Mouse (Mus musculus) myocyte (in vitro differentiated cells): ENCODE data around the gene Gpr180. TPM values are rescaled to one million over a fixed set of nuclear protein-coding genes. Genes with fewer than 3 reads are reported as not detected.

Experiments used
- H3K27me3 ChIP-seq: one replicate; pipeline ENCODE4 v1.6.1; 2011; ENCODE audit not compliant: control insufficient read depth, insufficient read depth, insufficient read length
- H3K36me3 ChIP-seq: one replicate; pipeline ENCODE4 v1.6.1; 2011; ENCODE audit not compliant: control insufficient read depth, insufficient read depth
- H3K4me2 ChIP-seq: one replicate; pipeline ENCODE4 v1.6.1; 2011; ENCODE audit warnings: low read depth, control low read depth
- H3K4me3 ChIP-seq: one replicate; pipeline ENCODE4 v1.5.1; 2011; ENCODE audit warnings: mild to moderate bottlenecking, control low read depth, moderate library complexity
- H3K79me2 ChIP-seq: one replicate; pipeline ENCODE4 v1.6.1; 2011; ENCODE audit not compliant: control insufficient read depth, insufficient read depth
- H3ac ChIP-seq: one replicate; pipeline ENCODE4 v1.6.1; 2011; ENCODE audit not compliant: control insufficient read depth, insufficient read length
- CEBPB ChIP-seq: IDR thresholded peaks from 2 replicates; pipeline ENCODE4 v1.6.1; 2011; ENCODE audit warnings: mild to moderate bottlenecking, moderate library complexity; ENCODE audit not compliant: poor library complexity, insufficient read depth, severe bottlenecking
- E2F4 ChIP-seq: IDR thresholded peaks from one replicate; pipeline ENCODE4 v1.6.1; 2011; ENCODE audit warnings: mild to moderate bottlenecking, control low read depth, moderate library complexity; ENCODE audit not compliant: insufficient read depth
- MAX ChIP-seq: IDR thresholded peaks from one replicate; pipeline ENCODE4 v1.6.1; 2011; ENCODE audit warnings: low read depth, mild to moderate bottlenecking, control low read depth
- MYOD1 ChIP-seq, 3 experiments: IDR thresholded peaks; one replicate each; pipeline ENCODE4 v1.6.1; 2011; ENCODE audit warnings: control low read depth in 2 of 3, low read depth in 2 of 3, mild to moderate bottlenecking in 2 of 3, moderate library complexity in 1 of 3; ENCODE audit not compliant: insufficient read length in 2 of 3, control insufficient read depth in 1 of 3
- MYOG ChIP-seq, 3 experiments: IDR thresholded peaks; one replicate each; pipeline ENCODE4 v1.6.1; 2011; ENCODE audit warnings: control low read depth in 2 of 3, low read depth in 2 of 3, mild to moderate bottlenecking in 2 of 3; ENCODE audit not compliant: insufficient read length in 2 of 3, control insufficient read depth in 1 of 3, insufficient read depth in 1 of 3
- POLR2A ChIP-seq: IDR thresholded peaks from one replicate; pipeline ENCODE4 v1.6.1; 2011; ENCODE audit warnings: low read depth, mild to moderate bottlenecking, control low read depth, moderate library complexity; ENCODE audit not compliant: insufficient read length
- POLR2AphosphoS2 ChIP-seq: IDR thresholded peaks from one replicate; pipeline ENCODE4 v1.6.1; 2011; ENCODE audit warnings: low read depth, control low read depth; ENCODE audit not compliant: insufficient read length
- REST ChIP-seq: IDR thresholded peaks from one replicate; pipeline ENCODE4 v1.6.1; 2011; ENCODE audit warnings: mild to moderate bottlenecking, control low read depth, moderate library complexity; ENCODE audit not compliant: insufficient read depth, insufficient read length
- SRF ChIP-seq: IDR thresholded peaks from one replicate; pipeline ENCODE4 v1.6.1; 2011; ENCODE audit warnings: low read depth; ENCODE audit not compliant: control insufficient read depth, insufficient read length
- TCF12 ChIP-seq: IDR thresholded peaks from one replicate; pipeline ENCODE4 v1.6.1; 2011; ENCODE audit warnings: mild to moderate bottlenecking, control low read depth; ENCODE audit not compliant: poor library complexity, insufficient read depth, severe bottlenecking
- TCF3 ChIP-seq: IDR thresholded peaks from one replicate; pipeline ENCODE4 v1.6.1; 2011; ENCODE audit warnings: low read depth, control low read depth; ENCODE audit not compliant: insufficient read length
- USF1 ChIP-seq: IDR thresholded peaks from one replicate; pipeline ENCODE4 v1.6.1; 2011; ENCODE audit warnings: low read depth, mild to moderate bottlenecking, control low read depth, moderate library complexity
- polyA plus RNA-seq: library from polyadenylated mRNA; unstranded; fragments of >200 nt; fragmentation: generic; extraction: Trizol; gene quantifications from one replicate; pipeline ENCODE4 v1.2.1, GENCODE M21; 2012; ENCODE audit warnings: missing spikeins

Gpr180 gene
- polyA plus RNA-seq, 1 experiment, result 15.8 TPM

DNA sequence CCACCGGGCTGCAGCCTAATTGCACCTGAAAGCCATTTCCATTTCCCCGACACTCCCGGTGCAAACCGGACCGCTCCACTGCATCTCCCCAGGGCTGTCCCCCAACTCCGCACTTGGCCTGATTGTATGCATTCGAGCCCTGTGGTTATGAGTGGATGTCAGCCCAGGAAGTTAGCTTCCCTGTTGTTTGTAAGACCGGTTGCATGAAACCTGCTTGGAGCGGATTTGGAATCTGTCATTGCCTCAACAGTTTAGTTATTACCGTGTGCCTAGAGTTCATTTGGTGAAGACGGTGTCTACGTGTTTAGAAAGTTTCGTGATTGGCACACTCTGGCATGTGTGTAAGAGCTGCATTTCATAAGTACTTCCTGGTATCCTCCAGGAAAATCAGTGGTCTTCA, 529 bp downstream of the Gpr180 start:
- peak overlapping the region; percentile 36 for H3K4me3 ChIP-seq
- no peaks in the 10 kb centered on the region for H3K27me3 ChIP-seq
- H3ac ChIP-seq, result peak overlapping the region; percentile 89
- TF ChIP-seq SRF (no peak), TCF3 (no peak), E2F4 (no peak), POLR2AphosphoS2 (no peak), MYOG (IDR thresholded peaks at IDR 0.05; ENCODE audit: control insufficient read depth in 1 of 3, insufficient read depth in 1 of 3, insufficient read length in 2 of 3, low read depth in 2 of 3) (no peak), TCF12 (no peak), POLR2A (no peak), REST (no peak), CEBPB (no peak), MYOD1 (IDR thresholded peaks at IDR 0.05; ENCODE audit: control insufficient read depth in 1 of 3, insufficient read length in 2 of 3, low read depth in 2 of 3) (no peak), USF1 (no peak)
- no peaks in the 10 kb centered on the region for H3K36me3 ChIP-seq
- H3K79me2 ChIP-seq, result peaks cover under 1% of the 10 kb centered on the region
- peak overlapping the region; percentile 93 for H3K4me2 ChIP-seq

GRCm38 (mm10) chr14:118142283-118142682, 5.3 kb downstream of the Gpr180 start:
- H3K27me3 ChIP-seq, result no peaks in the 10 kb centered on the region
- no peaks in the 10 kb centered on the region for H3K79me2 ChIP-seq
- H3ac ChIP-seq, result no peak overlapping the region
- no peak overlapping the region for H3K4me2 ChIP-seq
- no peak for TF ChIP-seq MYOD1 (IDR thresholded peaks at IDR 0.05; ENCODE audit: control insufficient read depth in 1 of 3, insufficient read length in 2 of 3, low read depth in 2 of 3)
- no peak for TF ChIP-seq POLR2AphosphoS2
- TF ChIP-seq MYOG (IDR thresholded peaks at IDR 0.05; ENCODE audit: control insufficient read depth in 1 of 3, insufficient read depth in 1 of 3, insufficient read length in 2 of 3, low read depth in 2 of 3), result no peak
- no peak for TF ChIP-seq TCF3
- TF ChIP-seq E2F4, result no peak
- TF ChIP-seq SRF, result no peak
- TF ChIP-seq CEBPB, result no peak
- TF ChIP-seq TCF12, result no peak
- TF ChIP-seq USF1, result no peak
- no peak for TF ChIP-seq POLR2A
- no peak for TF ChIP-seq REST
- no peak for TF ChIP-seq MAX
- H3K36me3 ChIP-seq, result no peaks in the 10 kb centered on the region
- H3K4me3 ChIP-seq, result no peak overlapping the region

DNA sequence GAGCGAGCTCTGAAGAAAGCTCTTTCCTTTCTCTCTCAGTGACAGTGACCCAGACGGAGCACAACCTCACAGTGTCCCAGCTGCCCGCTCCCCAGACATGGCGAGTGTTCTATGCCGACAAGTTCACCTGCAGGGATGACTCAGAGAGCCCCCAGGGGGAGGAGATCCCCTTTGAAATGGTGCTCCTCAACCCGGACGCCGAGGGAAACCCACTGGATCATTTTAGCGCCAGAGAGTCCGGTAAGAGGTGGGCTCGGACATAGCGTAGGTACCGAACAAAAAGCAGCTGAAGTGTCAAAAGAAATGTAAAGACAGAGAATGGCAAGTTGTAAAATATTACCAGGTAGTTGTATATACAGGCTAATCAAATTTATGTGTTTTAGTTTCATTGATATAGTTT, 11.1 kb downstream of the Gpr180 start:
- Histone ChIP-seq H3K4me2 (no peak overlapping the region), H3K4me3 (no peak overlapping the region), H3K27me3 (no peaks in the 10 kb centered on the region), H3K36me3 (no peaks in the 10 kb centered on the region), H3ac (no peak overlapping the region), H3K79me2 (no peaks in the 10 kb centered on the region)
- TF ChIP-seq E2F4, result no peak
- no peak for TF ChIP-seq POLR2AphosphoS2
- no peak for TF ChIP-seq USF1
- no peak for TF ChIP-seq MYOG (IDR thresholded peaks at IDR 0.05; ENCODE audit: control insufficient read depth in 1 of 3, insufficient read depth in 1 of 3, insufficient read length in 2 of 3, low read depth in 2 of 3)

DNA sequence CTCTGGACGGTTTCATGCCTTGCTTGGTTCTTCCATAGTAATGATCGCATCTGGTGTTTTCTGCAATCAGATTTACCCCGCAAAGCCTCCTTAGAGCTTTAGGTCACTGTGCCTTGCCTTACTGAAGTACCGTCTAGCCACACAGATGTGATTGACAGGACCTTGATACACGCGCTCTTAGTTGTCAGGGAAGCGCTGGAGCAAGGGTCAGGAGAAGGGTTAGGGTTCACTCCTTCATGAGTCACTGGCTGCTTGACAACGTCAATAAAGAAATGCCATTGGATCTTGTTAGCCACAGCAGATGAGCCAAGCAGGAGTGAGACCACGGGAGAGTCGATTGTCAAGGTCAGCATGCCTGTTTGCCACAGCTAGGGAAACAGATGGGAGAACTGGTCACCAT, 11.6 kb downstream of the Gpr180 start:
- no peak overlapping the region for H3K4me3 ChIP-seq
- no peaks in the 10 kb centered on the region for H3K79me2 ChIP-seq
- H3K4me2 ChIP-seq, result no peak overlapping the region
- H3K27me3 ChIP-seq, result no peaks in the 10 kb centered on the region
- H3ac ChIP-seq, result no peak overlapping the region
- H3K36me3 ChIP-seq, result no peaks in the 10 kb centered on the region
- TF ChIP-seq E2F4 (no peak), SRF (no peak), MYOG (IDR thresholded peaks at IDR 0.05; ENCODE audit: control insufficient read depth in 1 of 3, insufficient read depth in 1 of 3, insufficient read length in 2 of 3, low read depth in 2 of 3) (no peak), MAX (no peak)

- Histone ChIP-seq H3K4me3 (no peak overlapping the region), H3K27me3 (no peaks in the 10 kb centered on the region), H3ac (no peak overlapping the region), H3K79me2 (no peaks in the 10 kb centered on the region), H3K36me3 (no peaks in the 10 kb centered on the region), H3K4me2 (no peak overlapping the region)
- TF ChIP-seq TCF12, result no peak
- TF ChIP-seq MAX, result no peak
- no peak for TF ChIP-seq MYOD1 (IDR thresholded peaks at IDR 0.05; ENCODE audit: control insufficient read depth in 1 of 3, insufficient read length in 2 of 3, low read depth in 2 of 3)
- TF ChIP-seq REST, result no peak
These were observed 13.9 kb downstream of the Gpr180 start for GRCm38 (mm10) chr14:118150656-118151551.
